Mouse (Mus musculus): ENCODE results near the gene Uvrag.
A peak's percentile ranks its signal among the peaks of the same experiment; 100 is the strongest.

Gene Uvrag

GRCm38 (mm10) chr7:99060476-99060875, 80.5 kb downstream of the Uvrag start:
- no peak for DNase-seq (ENCODE audit: low spot score in 2 of 2)

- DNase-seq (ENCODE audit: low spot score in 2 of 2), result no peak
These were observed 81.0 kb downstream of the Uvrag start for GRCm38 (mm10) chr7:99059934-99060333.

GRCm38 (mm10) chr7:99057053-99057630, 83.8 kb downstream of the Uvrag start:
- peak; percentile 20 to 32 for DNase-seq (ENCODE audit: low spot score in 2 of 2)

- DNase-seq (ENCODE audit: low spot score in 2 of 2), result no peak
These were observed 87.3 kb downstream of the Uvrag start for GRCm38 (mm10) chr7:99053626-99054025.

- DNase-seq (ENCODE audit: low spot score in 2 of 2), result no peak
These were observed 88.3 kb downstream of the Uvrag start for GRCm38 (mm10) chr7:99052471-99053241.

GRCm38 (mm10) chr7:99050882-99051281, 90.1 kb downstream of the Uvrag start:
- no peak for DNase-seq (ENCODE audit: low spot score in 2 of 2)

GRCm38 (mm10) chr7:99049897-99050296, 91.0 kb downstream of the Uvrag start:
- no peak for DNase-seq (ENCODE audit: low spot score in 2 of 2)

GRCm38 (mm10) chr7:99046545-99047206, 94.3 kb downstream of the Uvrag start:
- no peak for DNase-seq (ENCODE audit: low spot score in 2 of 2)

- DNase-seq (ENCODE audit: low spot score in 2 of 2), result no peak
These were observed 95.4 kb downstream of the Uvrag start for GRCm38 (mm10) chr7:99045525-99045924.

GRCm38 (mm10) chr7:99043923-99044322, 97.0 kb downstream of the Uvrag start:
- no peak for DNase-seq (ENCODE audit: low spot score in 2 of 2)

GRCm38 (mm10) chr7:99043322-99043721, 97.6 kb downstream of the Uvrag start:
- no peak for DNase-seq (ENCODE audit: low spot score in 2 of 2)

- no peak for DNase-seq (ENCODE audit: low spot score in 2 of 2)
These were observed 99.1 kb downstream of the Uvrag start for GRCm38 (mm10) chr7:99041818-99042217.

GRCm38 (mm10) chr7:99039912-99040311, 101.0 kb downstream of the Uvrag start:
- no peak for DNase-seq (ENCODE audit: low spot score in 2 of 2)

GRCm38 (mm10) chr7:99036284-99036683, 104.7 kb downstream of the Uvrag start:
- DNase-seq (ENCODE audit: low spot score in 2 of 2), result peak in 1 of 2 experiments; percentile 16

- DNase-seq (ENCODE audit: low spot score in 2 of 2), result peak; percentile 15 to 37
These were observed 106.0 kb downstream of the Uvrag start for GRCm38 (mm10) chr7:99034909-99035308.

GRCm38 (mm10) chr7:99033838-99034237, 107.1 kb downstream of the Uvrag start:
- DNase-seq (ENCODE audit: low spot score in 2 of 2), result no peak

GRCm38 (mm10) chr7:99033314-99033713, 107.6 kb downstream of the Uvrag start:
- DNase-seq (ENCODE audit: low spot score in 2 of 2), result no peak

- DNase-seq (ENCODE audit: low spot score in 2 of 2), result no peak
These were observed 108.9 kb downstream of the Uvrag start for GRCm38 (mm10) chr7:99032051-99032450.

GRCm38 (mm10) chr7:99028108-99028507, 112.8 kb downstream of the Uvrag start:
- DNase-seq (ENCODE audit: low spot score in 2 of 2), result no peak

GRCm38 (mm10) chr7:99027185-99027584, 113.8 kb downstream of the Uvrag start:
- DNase-seq (ENCODE audit: low spot score in 2 of 2), result no peak

GRCm38 (mm10) chr7:99025989-99026388, 115.0 kb downstream of the Uvrag start:
- DNase-seq (ENCODE audit: low spot score in 2 of 2), result no peak

GRCm38 (mm10) chr7:99025265-99025664, 115.7 kb downstream of the Uvrag start:
- no peak for DNase-seq (ENCODE audit: low spot score in 2 of 2)

GRCm38 (mm10) chr7:99024791-99025190, 116.2 kb downstream of the Uvrag start:
- peak in 1 of 2 experiments; percentile 29 for DNase-seq (ENCODE audit: low spot score in 2 of 2)
